Mouse (Mus musculus) gastrocnemius, postnatal 14 days (tissue): ENCODE results near the gene Man1a2. TPM values are rescaled to one million over a fixed set of nuclear protein-coding genes. Genes with fewer than 3 reads are reported as not detected.

Experiments used
- DNase-seq: peaks from one replicate; pipeline ENCODE4 v3.0.0; 2021; ENCODE audit warnings: mixed read lengths
- intact Hi-C: fragments of 180-260 bp; cut with DNase I; formaldehyde crosslinking; loops from one replicate; pipeline ENCODE4 v1.15.1; 2025; ENCODE audit warnings: low total_unique reads
- total RNA-seq, 2 experiments: library from RNA; stranded (reverse); gene quantifications; 2 replicates each; pipeline ENCODE4 v1.2.3; 2021

The Man1a2 gene
- total RNA-seq, 2 experiments from 2014 or later: 30.7 to 32.7 TPM

DNA sequence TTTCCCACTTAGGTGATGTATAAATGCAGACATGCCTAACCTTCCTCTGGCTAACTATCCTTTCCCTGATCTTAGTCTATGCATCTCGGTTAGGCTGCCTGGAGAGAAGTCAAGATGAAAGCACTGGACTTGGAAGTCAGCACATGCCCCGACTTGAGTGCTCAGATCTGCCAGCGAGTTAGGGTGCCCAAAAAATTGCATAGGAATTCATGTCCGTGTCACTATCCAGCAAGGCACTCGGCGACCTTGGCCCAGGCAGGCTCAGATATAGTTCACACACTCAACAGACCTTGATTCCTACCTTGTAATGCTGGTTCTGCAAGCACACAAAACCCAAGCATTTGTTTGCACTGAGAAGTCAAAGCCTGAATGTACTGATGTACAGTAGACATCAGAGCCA is 3.4 kb upstream of the Man1a2 start:
- no peak for DNase-seq
- intact Hi-C loops: no loop called here

DNA sequence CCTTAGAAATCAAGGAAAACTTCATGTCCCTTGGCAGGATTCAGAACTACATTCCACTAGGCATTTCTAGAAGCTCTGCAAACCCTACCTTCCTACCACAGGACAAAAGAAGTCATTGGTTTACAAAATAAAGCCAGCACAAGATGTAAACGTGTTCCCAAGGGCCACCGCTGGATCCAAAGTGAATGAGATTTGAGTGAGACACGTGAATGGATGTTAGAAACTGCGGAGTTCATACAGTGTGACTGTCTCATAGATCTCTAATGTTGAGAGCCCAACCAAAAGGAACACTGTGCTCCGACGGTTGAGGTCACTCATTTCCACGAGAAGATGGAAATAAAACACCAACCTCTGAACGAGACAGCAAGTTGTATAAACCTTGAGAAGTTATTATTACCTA is 1.5 kb upstream of the Man1a2 start:
- no peak for DNase-seq
- intact Hi-C loops: no loop called here

DNA sequence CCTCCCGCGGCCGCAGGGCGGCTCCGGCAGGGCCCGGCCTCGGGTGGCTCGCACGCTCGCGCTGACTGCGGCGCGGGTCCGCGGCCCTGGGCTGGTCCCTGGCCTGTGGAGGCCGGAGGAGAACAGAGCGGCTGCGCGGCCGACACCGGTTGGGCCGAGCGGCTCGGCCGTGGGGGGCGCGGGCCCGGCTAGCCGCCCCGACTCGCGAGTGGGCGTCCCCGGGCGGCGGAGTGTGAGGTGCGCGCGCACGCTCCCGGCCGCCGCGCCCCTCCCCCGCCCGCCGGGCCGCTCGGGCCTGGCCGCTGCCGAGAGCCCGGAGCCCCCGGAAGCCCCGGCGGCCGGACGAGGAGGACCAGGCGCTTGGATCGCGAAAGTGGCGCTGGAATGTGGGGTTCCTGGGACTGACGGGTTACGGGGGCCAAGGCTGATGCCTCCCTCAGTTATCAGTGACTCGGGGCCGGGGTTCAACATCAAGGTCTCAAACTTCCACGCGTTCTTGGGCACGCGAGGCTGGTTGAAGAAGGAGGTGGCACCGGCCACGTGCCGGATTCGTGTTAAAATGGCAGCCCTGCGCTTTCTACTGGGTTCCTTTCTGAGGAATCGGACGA is 564 bp upstream of the Man1a2 start:
- intact Hi-C loops: no loop called here
- DNase-seq: peak; percentile 77

DNA sequence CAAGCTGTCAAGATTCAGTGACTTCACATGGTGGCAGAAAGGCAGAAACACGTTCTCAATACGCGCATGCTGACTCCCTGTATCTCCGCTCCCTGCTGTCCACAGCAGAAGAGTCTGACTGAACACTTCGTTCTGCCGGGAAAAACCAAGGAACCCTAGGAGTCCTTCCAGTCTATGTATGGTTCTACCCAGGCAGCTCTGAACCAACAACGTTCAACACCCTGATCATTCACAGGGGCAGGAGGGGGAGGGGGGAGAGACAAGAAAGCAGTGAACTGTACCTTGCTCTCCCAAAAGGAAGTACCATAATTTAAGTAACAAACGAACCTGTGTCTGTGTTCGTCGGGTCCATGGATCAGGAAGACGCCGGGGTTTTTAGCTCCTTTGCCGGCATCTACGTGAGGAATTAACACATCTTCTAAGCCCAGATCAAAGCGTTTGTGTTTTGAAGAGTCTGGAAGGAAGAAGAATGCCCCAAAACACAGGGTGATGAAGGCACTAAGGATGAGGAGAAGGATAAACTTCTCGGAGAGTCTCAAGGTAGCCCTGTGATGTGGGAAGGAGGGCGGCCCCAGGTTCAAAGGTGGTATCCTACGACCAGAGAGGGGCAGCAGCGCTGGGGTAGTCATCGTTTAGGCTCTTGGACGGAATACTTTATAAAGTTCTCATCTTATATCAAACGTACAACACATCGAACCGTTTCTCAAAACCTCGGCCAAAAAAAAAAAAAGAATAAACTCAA is 898 bp downstream of the Man1a2 start:
- DNase-seq: no peak
- intact Hi-C loops: no loop called here

DNA sequence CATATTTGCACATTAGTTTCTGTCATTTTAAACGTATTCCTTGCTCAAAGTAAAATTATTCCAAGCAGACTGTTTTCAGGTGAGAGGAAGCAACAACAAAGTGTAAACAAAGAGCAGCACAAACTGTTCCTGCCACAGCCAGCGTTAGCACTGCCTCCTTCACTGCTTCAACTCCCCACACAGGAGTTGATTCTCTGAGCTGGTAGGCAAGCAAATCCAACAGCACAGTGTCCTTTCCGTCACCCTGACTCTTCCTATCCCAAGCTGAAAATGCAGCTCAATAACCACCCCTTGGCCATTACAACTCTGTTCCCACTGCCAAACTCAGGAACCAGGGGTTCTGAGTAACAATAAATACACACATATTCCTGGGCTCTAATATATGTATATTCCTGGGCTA is 2.5 kb downstream of the Man1a2 start:
- no peak for DNase-seq
- intact Hi-C loops: no loop called here

DNA sequence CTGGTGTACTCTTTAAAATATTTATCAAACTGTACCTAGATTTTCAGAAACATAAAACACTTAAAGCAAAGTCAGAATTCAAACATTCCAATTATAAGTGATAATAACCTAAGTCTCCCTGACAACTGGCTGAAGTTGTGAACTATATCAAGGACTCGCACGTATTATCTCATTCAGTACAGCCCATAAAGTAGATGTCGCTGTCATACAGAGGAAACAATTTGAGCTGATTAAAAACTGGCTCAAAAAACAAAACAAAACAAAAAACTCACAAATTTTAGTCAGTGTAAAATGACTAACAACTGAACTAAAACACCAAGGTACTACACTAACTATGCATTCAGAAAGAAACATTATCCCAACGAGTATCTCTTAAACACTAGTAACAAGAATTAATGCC is 3.0 kb downstream of the Man1a2 start:
- no peak for DNase-seq
- intact Hi-C loops: no loop called here

DNA sequence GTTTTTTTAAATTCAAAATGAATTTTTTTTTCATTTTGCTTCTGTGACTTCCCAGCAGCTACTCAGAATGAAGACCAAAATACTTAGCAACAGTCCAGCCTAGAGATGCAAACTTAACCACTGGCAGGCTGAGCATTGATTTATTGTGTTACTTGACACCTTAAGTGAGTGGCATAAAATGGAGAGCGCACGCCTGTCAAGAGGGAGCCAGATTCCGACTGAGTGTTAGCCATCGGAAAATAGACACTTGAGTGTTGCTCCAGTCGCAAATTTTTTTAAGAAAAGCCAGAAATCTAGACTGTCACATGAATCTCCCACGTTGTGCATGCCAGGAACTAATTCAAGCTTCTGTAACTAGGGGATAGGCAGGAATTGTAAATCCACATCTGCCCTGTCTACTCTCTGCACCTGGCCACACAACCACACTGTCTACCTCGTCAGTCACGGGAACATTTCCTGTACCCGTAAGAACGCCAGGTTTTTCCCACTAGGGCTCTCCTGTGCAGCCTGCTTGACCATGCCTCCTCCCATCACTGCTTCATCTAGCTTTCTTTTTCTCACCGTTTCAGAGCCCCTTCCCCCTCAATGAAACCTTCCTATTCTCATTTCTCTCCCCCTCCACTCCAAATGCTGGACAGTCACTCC is 3.7 kb downstream of the Man1a2 start:
- DNase-seq: no peak
- intact Hi-C loops: no loop called here

DNA sequence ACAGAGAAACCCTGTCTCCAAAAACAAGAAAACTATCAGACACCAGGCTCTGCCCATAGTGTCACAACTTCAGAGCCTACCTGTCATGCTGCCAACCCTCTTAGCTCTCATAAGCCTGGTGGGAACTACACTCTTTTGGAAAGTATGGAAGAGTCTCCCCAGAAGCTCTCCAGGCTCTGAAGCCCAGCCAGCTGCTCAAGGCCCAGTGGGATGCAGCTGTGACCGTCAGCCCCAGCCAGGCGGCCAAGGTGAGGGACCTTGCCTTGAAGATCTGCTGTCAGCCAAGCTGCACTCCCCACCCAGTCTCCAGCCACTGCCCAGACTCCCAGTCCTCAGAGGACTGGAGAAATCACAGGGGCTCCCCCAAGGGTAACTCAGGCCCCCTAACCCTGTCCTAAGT is 5.1 kb downstream of the Man1a2 start:
- peak; percentile 14 for DNase-seq
- intact Hi-C loops: no loop called here

DNA sequence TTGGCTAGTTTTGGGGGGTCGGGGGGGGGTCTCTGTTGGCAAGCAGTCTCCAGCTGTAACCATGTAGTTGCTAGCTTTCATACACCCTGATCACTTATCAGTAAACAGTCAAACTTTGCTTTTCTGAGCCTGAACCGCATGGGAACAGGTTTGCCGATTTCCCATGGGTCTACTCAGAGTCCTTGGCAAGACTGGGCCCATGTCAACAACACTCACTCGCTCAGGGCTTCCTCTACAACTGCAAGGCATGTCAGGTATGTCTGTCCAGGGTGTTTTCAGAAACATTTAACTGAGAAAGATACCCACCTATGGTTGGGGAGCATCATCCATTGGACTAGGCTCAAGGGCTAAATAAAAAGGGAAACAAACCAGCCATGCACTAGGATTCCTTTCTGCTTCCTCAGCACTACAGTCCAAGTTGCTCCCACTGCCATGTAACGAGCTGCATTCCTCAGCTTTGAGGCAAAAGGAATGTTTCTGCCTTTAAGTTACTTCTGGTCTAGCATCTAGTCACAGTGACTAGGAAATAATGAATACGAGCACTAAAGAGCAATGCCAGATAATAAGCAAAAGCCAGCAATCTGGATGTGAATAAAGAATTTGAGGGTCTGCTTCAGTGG is 6.2 kb downstream of the Man1a2 start:
- DNase-seq: no peak
- intact Hi-C loops: no loop called here

DNA sequence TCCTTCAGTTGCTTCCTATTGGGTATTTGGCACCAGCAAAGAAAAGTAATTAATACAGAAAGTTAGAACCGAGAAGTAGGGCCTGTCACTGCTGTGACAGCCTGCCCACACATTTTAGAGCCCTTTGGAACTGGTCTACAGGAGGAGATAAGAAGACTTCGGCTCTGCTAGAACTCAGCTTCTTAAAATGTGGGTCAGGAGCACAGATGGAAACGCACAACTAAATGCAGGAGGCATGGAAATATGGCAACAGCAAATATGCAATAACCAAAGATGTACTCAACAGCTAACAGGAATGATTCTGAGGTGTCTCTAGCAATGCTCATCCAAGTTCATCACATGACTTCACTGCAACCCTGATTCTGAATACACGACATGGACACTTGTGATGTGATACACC is 10.2 kb downstream of the Man1a2 start:
- DNase-seq: no peak
- intact Hi-C loops: no loop called here

DNA sequence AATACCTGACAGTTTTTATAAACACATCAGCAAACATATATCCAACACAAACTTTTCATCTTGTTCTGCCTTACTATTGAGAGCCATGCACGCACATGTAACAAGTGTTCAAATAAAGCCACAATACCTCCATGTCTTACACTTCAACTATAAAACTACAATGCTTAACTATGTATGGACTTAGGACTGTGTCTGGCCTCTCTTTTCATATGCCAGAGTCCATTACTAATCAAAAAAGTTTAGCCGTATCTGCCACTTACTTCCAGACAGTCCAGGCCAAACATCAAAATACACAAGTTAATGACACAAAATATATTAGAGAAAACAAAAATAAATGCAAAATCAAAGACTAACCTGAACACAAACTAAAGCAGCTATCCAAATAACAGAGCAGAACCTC is 14.9 kb downstream of the Man1a2 start:
- DNase-seq: no peak
- intact Hi-C loops: no loop called here

DNA sequence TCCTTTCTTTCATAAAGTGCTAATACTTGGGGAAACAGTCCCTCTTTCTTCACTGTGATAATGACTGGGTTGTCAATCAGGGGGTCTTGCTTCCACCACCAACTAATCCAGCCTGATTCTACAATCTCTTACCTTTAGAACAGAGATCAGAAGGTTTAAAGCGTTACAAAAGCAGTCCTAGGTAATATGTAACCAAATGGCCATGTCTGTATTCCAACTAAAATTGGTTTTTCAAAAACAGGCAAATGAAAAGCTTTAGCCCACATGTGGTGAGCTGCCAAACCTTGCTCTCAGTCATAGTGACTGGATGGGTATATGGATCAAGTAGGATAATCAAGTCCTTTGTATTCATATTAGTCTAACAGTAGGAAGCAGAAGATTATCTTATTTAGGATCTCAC is 32.0 kb downstream of the Man1a2 start:
- intact Hi-C loops: no loop called here
- DNase-seq: no peak

DNA sequence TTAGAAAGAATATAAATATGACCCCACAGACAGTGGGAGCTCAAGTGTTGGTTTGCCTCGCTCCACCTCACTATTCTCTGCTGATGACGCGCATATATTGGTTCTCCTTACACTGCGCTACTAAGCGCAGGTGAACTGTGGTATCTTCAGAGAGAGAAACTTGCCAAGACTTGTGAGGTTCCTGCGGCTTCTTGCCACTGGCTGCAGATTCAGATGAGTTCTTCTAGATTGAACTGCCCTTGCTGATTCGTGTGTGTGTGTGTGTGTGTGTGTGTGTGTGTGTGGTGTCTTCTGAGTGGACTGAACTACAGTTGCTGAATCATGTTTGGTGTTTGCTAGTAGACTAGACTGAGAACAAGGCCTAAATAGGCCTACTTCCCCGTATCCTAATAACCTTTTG is 43.7 kb downstream of the Man1a2 start:
- intact Hi-C loops: no loop called here
- no peak for DNase-seq

DNA sequence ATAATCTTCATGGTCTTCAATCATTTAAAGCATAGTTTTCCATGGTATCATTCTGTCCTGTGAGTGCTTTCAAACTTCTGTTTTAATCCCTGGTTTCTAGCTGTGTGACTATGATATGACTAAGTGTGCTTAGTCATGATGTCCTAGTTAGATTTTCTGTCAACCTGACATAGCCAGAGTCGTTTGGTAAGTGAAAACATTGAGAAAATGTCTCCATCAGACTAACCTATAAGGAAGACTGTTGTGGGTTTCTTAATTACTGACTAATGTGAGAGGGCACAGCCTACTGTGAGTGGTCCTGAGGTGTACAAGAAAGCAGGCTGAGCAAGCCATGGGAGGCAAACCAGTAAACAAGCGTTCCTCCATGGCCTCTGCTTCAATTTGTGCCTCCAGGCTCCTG is 49.0 kb downstream of the Man1a2 start:
- intact Hi-C loops: no loop called here
- no peak for DNase-seq

DNA sequence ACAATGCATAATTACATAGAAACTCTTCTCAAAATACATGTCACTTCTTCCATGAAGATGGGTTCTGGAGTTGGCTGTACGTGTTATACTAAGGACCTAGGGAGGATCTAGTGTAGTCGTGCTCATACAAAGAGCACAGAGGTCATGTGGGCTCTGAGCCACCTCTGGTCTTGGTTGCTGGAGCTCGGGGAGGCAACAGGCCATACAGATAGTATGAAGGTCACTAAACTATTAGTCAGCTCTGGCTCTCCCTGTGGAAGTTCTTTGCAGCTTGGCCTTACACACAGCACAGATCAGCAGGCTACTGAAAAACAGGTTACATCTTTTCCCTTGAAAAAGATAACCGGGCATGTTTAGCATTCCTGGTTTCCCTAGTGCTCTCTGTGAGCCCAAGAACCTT is 50.5 kb downstream of the Man1a2 start:
- no peak for DNase-seq
- intact Hi-C loops: no loop called here

DNA sequence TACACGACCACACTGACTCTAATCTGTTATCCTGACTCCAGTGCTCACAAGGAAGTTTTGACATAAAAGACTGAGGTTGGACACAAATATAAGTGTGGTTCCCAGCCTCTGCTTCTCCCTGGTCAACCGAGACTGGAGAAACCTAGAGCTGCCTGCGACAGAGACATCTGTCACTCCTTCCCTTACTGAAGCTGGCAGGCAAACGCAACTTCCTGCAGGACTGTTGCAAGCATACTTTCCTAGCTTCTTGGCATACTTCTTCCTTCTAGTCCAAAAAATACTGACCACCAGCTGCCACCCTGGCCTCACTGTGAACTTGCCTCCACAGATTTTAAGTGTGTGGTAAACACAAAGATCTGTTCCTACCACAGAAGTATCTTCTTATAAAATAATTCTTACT is 66.8 kb downstream of the Man1a2 start:
- DNase-seq: peak; percentile 18
- intact Hi-C loops: no loop called here

DNA sequence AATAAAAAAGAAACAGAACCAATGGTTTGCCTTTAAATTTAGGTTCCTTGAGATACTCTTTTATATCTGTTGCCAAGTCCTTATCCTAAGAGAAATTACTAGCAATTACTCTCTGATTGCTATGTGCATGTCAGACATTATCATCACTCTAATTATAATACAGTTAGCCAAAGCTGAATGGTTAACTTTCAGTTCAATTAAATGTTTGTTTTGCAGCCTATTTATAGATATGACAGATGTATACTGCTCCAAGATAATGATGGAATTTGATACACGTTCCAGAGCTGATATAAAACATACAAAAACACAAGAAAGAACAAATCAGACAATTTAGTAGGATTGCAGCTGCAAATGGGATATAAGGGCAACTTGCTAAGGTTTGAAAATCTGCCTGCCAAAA is 74.4 kb downstream of the Man1a2 start:
- DNase-seq: no peak
- intact Hi-C loops: no loop called here

DNA sequence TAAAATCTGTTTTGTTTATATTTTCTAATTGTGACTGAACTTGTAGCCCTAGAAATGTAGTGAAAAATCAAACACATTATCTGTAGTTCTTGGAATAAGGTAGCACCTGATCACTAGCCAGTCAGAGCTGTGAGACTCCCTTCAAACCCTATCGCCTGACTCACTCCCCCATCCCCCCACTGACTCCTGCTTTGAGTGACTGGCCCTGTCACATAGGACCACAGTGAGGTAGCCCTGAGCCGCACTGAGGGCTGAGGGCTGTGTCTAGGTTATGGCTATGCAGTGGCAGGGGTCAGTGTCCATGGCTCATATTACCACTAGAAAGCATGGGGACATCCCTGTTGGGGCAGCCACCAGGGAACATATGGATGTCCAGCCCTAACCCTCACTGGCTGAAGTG is 80.8 kb downstream of the Man1a2 start:
- intact Hi-C loops: no loop called here
- no peak for DNase-seq

DNA sequence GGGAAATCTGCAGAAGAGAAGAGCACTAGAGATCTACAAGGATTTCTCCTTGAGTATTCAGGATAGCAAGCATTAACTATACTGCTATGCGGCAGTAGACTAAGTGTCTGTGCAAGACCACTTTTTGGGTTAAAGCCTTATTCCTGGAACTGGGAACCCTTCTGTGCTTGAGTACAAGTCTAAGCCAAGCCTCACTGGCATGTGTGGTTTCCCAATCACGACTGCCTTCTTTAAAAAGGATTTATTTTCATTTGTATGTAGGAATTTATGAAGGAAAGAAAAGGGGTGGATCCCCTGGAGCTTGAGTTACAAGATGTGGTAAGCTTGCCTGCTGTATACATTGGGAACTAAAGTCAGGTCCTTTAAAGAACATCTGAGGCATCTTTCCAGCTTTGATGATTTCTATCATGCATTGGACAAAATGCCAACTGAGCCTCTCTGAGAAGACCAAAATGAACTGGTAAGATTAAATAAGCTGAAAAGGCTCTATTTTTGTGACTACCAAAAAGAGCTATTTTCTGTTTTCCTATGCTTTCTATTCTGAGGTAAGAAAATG is 86.0 kb downstream of the Man1a2 start:
- no peak for DNase-seq
- intact Hi-C loops: no loop called here

DNA sequence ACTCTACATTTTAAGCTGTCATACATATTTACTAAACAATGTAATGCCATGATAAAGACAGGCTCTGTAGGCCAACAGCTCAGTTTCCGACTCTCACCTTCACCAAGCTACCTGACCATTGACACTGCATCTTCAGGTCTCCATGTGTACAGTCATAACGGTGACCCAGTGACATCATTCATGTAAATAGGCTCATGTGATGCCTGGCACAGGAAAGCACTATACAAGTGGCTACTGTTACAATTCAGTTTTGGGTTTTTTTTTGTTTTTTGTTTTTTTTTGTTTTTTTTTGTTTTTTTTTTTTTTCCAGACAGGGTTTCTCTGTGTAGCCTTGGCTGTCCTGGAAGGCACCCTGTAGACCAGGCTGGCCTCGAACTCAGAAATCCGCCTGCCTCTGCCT is 94.2 kb downstream of the Man1a2 start:
- intact Hi-C loops: no loop called here
- DNase-seq: no peak
